In the genomic region with DNA sequence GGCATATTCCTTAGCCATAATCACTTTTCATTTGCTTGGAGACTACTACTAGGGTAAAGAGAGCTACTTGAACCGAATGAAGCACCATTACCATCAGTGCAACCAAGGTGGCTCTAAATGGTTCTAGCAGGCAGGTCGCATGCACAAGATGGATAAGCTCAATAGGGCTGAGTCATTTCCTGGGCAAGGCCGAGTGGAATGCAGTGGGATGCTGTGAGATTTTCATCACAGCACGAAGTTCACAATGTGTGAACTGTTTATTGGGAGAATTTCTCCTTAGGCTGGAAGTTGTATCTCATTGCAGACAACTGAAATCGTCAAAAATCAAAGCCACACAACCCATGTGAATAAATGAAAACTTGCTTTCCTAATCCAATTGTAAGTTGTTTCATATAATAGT, we compare ENCODE assay signal across 16 mouse cellular contexts.
DNase-seq lines count a peak whose midpoint lies in the region.
"Had no signal": no experiment of that assay in that cellular context is flagged by ENCODE, and none has a peak within 500 bp of the region (broad histone marks: within the 10 kb centered on the region; RNA-seq: fewer than 3 reads in every experiment).

No protein-coding gene starts in this region.

- intact Hi-C loops in left cerebral cortex, postnatal 10 days (cut with DNase I) = no loop called here

- DNase-seq in 3T3-L1 (ENCODE audit: low read depth, low spot score) = peak; percentile 64
- DNase-seq in Muller cell, postnatal 12 days (ENCODE audit: inconsistent ontology term) = peak; percentile 42
- peak; percentile 6 for DNase-seq in R1 (ENCODE audit: low read depth, low spot score)
- no peak for DNase-seq in left cerebral cortex, postnatal 10 days (ENCODE audit: extremely low spot score in 1 of 2, low spot score in 2 of 2)
- DNase-seq in retina, embryonic 14.5 days (ENCODE audit: low spot score) = no peak
- DNase-seq in spleen, postnatal 4 days (ENCODE audit: low spot score in 2 of 2) = no peak
- no peak for DNase-seq in adrenal gland, postnatal 10 days
- DNase-seq: adrenal gland, adult 8-10 months; adrenal gland, postnatal 25 days; cerebellum, adult 11 months; cerebellum, adult 18-20 months; cerebellum, adult 8-10 months; cerebellum, adult 9-11 months; cerebellum, postnatal 14 days; cerebellum, postnatal 36 days; embryo, embryonic 11 days had no signal

Comparison
In these comparisons a context has a peak if more than half of its experiments do, and no peak if none do; other contexts are left out.
1. DNase-seq: peak in 3T3-L1 (single experiment), Muller cell, postnatal 12 days (single experiment) and R1 (single experiment); none in left cerebral cortex, postnatal 10 days (0 of 2), retina, embryonic 14.5 days (single experiment), spleen, postnatal 4 days (0 of 2) and adrenal gland, postnatal 10 days (single experiment).